Mouse (Mus musculus): Measurements from ENCODE around the gene Dynlrb1. TPM values are rescaled to one million over a fixed set of nuclear protein-coding genes. Genes with fewer than 3 reads are reported as not detected.

The Dynlrb1 gene
- total and polyA plus RNA-seq, 3 experiments: 152 to 302 (median 290) TPM

GRCm38 (mm10) chr2:155224721-155225120 is 11.6 kb upstream of the Dynlrb1 start:
- in situ Hi-C loops (cut with MboI; ENCODE audit: low pct_ligation_motif_present, low pct_unique_long_range_greater_than_20kb, low sequenced_read_pairs): no loop called here
- Histone ChIP-seq H3K9ac (ENCODE audit: insufficient read depth, low read depth) (no peak overlapping the region), H3K27ac (ENCODE audit: insufficient read depth, low read depth) (no peak overlapping the region), H3K4me2 (ENCODE audit: insufficient read depth, low read depth, poor library complexity, severe bottlenecking) (no peak overlapping the region), H3K79me2 (replicated peaks; ENCODE audit: control insufficient read depth, extremely low read depth, insufficient read depth, poor library complexity, severe bottlenecking) (no peaks in the 10 kb centered on the region), H3K9me3 (replicated peaks; ENCODE audit: low read length) (no peaks in the 10 kb centered on the region), H3K4me3 (replicated peaks in 1 of 3; ENCODE audit: low read depth in 2 of 3, low read length in 2 of 3, poor library complexity in 1 of 3) (no peak overlapping the region), H3K27me3 (replicated peaks) (no peaks in the 10 kb centered on the region), H3K4me1 (ENCODE audit: control insufficient read depth in 1 of 2, insufficient read depth in 2 of 2) (no peaks in the 10 kb centered on the region), H3K36me3 (replicated peaks in 1 of 2; ENCODE audit: control insufficient read depth in 1 of 2, insufficient read depth in 1 of 2, low read length in 1 of 2) (peaks cover 33 to 82% of the 10 kb centered on the region in 2 experiments)
- no peak for TF ChIP-seq E2F4 (IDR thresholded peaks at IDR 0.05; ENCODE audit: insufficient replicate concordance, low read depth, low read length)
- no peak for TF ChIP-seq EP300 (IDR thresholded peaks at IDR 0.05; ENCODE audit: low read length)
- TF ChIP-seq UBTF (IDR thresholded peaks at IDR 0.05; ENCODE audit: low read depth, low read length): no peak
- TF ChIP-seq ZKSCAN1 (IDR thresholded peaks at IDR 0.05; ENCODE audit: borderline replicate concordance, low read depth, low read length): no peak
- no peak for TF ChIP-seq RCOR1 (conservative IDR thresholded peaks at IDR 0.05; ENCODE audit: low read depth, low read length)
- TF ChIP-seq HCFC1 (IDR thresholded peaks at IDR 0.05; ENCODE audit: low read depth, low read length): no peak
- no peak for TF ChIP-seq MEF2A (IDR thresholded peaks at IDR 0.05; ENCODE audit: borderline replicate concordance, low read depth, low read length)
- TF ChIP-seq MAZ (IDR thresholded peaks at IDR 0.05; ENCODE audit: low read depth, low read length): no peak
- no peak for TF ChIP-seq TBP (conservative IDR thresholded peaks at IDR 0.05; ENCODE audit: low read depth, low read length)
- no peak for TF ChIP-seq KAT2A (IDR thresholded peaks at IDR 0.05; ENCODE audit: insufficient replicate concordance, low read length)
- no peak for TF ChIP-seq POLR2A (IDR thresholded peaks at IDR 0.05; ENCODE audit: low read depth, low read length)
- dilution Hi-C loops (cut with MboI; ENCODE audit: extremely low pct_ligation_motif_present, extremely low pct_unique_long_range_greater_than_20kb, low sequenced_read_pairs): no loop called here
- no peak for DNase-seq (ENCODE audit: extremely low read depth)

- peaks cover 0 to 9% of the 10 kb centered on the region in 2 experiments for H3K36me3 ChIP-seq (replicated peaks in 1 of 2; ENCODE audit: control insufficient read depth in 1 of 2, insufficient read depth in 1 of 2, low read length in 1 of 2)
- dilution Hi-C loops (cut with MboI; ENCODE audit: extremely low pct_ligation_motif_present, extremely low pct_unique_long_range_greater_than_20kb, low sequenced_read_pairs) (no loop called here), in situ Hi-C loops (cut with MboI; ENCODE audit: low pct_ligation_motif_present, low pct_unique_long_range_greater_than_20kb, low sequenced_read_pairs) (loop anchor here (5.0 kb wide), 1 partner anchor 151 kb away; no protein-coding TSS in a partner anchor)
- H3K4me1 ChIP-seq (ENCODE audit: control insufficient read depth in 1 of 2, insufficient read depth in 2 of 2): peaks cover 3 to 29% of the 10 kb centered on the region in 2 experiments
- peak; percentile 23 for DNase-seq (ENCODE audit: extremely low read depth)
- peaks cover 25% of the 10 kb centered on the region for H3K79me2 ChIP-seq (replicated peaks; ENCODE audit: control insufficient read depth, extremely low read depth, insufficient read depth, poor library complexity, severe bottlenecking)
- no peaks in the 10 kb centered on the region for H3K27me3 ChIP-seq (replicated peaks)
- peak overlapping the region; percentile 81 to 95 (median 85) for H3K4me3 ChIP-seq (replicated peaks in 1 of 3; ENCODE audit: low read depth in 2 of 3, low read length in 2 of 3, poor library complexity in 1 of 3)
- no peak overlapping the region; the same call in 1 of the 2 replicates for H3K27ac ChIP-seq (ENCODE audit: insufficient read depth, low read depth)
- peak overlapping the region; percentile 63 for H3K4me2 ChIP-seq (ENCODE audit: insufficient read depth, low read depth, poor library complexity, severe bottlenecking)
- TF ChIP-seq MXI1 (IDR thresholded peaks at IDR 0.05; ENCODE audit: low read depth, low read length) (0 out of 2 replicates have a peak, but pooled peaks have one; percentile 16), MAFK (IDR thresholded peaks at IDR 0.05; ENCODE audit: insufficient replicate concordance, low read length) (no peak), ZNF384 (IDR thresholded peaks at IDR 0.05; ENCODE audit: low read depth, low read length) (peak; percentile 75), MYC (IDR thresholded peaks at IDR 0.05; ENCODE audit: low read depth, low read length) (peak; percentile 31; the same call in 1 of the 2 replicates), ZMIZ1 (IDR thresholded peaks at IDR 0.05; ENCODE audit: low read depth, low read length) (no peak), JUN (IDR thresholded peaks at IDR 0.05; ENCODE audit: insufficient read depth, low read depth, low read length) (no peak), MAX (IDR thresholded peaks at IDR 0.05; ENCODE audit: low read length) (no peak), KAT2A (IDR thresholded peaks at IDR 0.05; ENCODE audit: insufficient replicate concordance, low read length) (no peak)
- H3K9me3 ChIP-seq (replicated peaks; ENCODE audit: low read length): no peaks in the 10 kb centered on the region
- peak overlapping the region; percentile 77 for H3K9ac ChIP-seq (ENCODE audit: insufficient read depth, low read depth)
Observed at GRCm38 (mm10) chr2:155235746-155236361, 479 bp upstream of the Dynlrb1 start.
